Mouse (Mus musculus) embryo, embryonic 9.5 days (tissue): ENCODE data around the gene Pnck.

Experiments used
- DNase-seq: peaks from one replicate; pipeline ENCODE4 v3.0.0-alpha.2; 2017; ENCODE audit errors: extremely low spot score

The Pnck gene

GRCm38 (mm10) chrX:73639255-73639675 lies 20.7 kb downstream of the Pnck start, which contains the start of gene Dusp9:
Gene Dusp9 (plus strand): TSS chrX:73639419.
- DNase-seq = peak; percentile 78

GRCm38 (mm10) chrX:73637415-73637814 lies 22.5 kb downstream of the Pnck start:
- no peak for DNase-seq

GRCm38 (mm10) chrX:73635425-73635824 lies 24.5 kb downstream of the Pnck start:
- no peak for DNase-seq

GRCm38 (mm10) chrX:73626981-73627380 lies 32.9 kb downstream of the Pnck start:
- DNase-seq = no peak

- DNase-seq = no peak
Observed at GRCm38 (mm10) chrX:73619890-73620289, 40.0 kb downstream of the Pnck start.

GRCm38 (mm10) chrX:73619401-73619800 lies 40.5 kb downstream of the Pnck start:
- DNase-seq = no peak

GRCm38 (mm10) chrX:73615876-73616275 lies 44.0 kb downstream of the Pnck start:
- no peak for DNase-seq

GRCm38 (mm10) chrX:73613665-73614064 lies 46.3 kb downstream of the Pnck start:
- no peak for DNase-seq
